Mouse (Mus musculus): ENCODE results near the gene Specc1l. TPM values are rescaled to one million over a fixed set of nuclear protein-coding genes. Genes with fewer than 3 reads are reported as not detected.
A peak's percentile ranks its signal among the peaks of the same experiment; 100 is the strongest.

Specc1l gene
- 33.9 and 34.6 TPM in 2 replicates for polyA plus RNA-seq (2015; fragmentation: Nextera tagmentation; extraction: Ambion mirVana)

GRCm38 (mm10) chr10:75211807-75212645, at the start of gene Specc1l:
Specc1l (plus strand) TSS chr10:75212073.
- Histone ChIP-seq H3K9ac (peak within 1 kb of the TSS; percentile 96), H3K4me1 (replicated peaks) (peaks cover 18% of the 10 kb centered on the region), H3K9me3 (no peaks in the 10 kb centered on the region), H3K4me2 (peak within 1 kb of the TSS; percentile 62), H3K4me3 (peak within 1 kb of the TSS; percentile 81), H3K36me3 (no peaks in the 10 kb centered on the region), H3K27ac (peak within 1 kb of the TSS; percentile 99), H3K27me3 (no peaks in the 10 kb centered on the region)
- 1% methylated on average over 60 of the region's 80 CpGs for WGBS
- ATAC-seq (ENCODE audit: low FRiP score): peak; percentile 98

- no peak for ATAC-seq (ENCODE audit: low FRiP score)
- Histone ChIP-seq H3K36me3 (peaks cover 95% of the 10 kb centered on the region), H3K27ac (no peak overlapping the region), H3K4me1 (replicated peaks) (no peaks in the 10 kb centered on the region), H3K9ac (no peak overlapping the region), H3K27me3 (no peaks in the 10 kb centered on the region), H3K4me3 (no peak overlapping the region), H3K9me3 (no peaks in the 10 kb centered on the region), H3K4me2 (no peak overlapping the region)
- WGBS: 85% methylated on average over 10 of the region's 10 CpGs
Measured at GRCm38 (mm10) chr10:75165825-75166481, 45.9 kb upstream of the Specc1l start.

GRCm38 (mm10) chr10:75166601-75167000, 45.3 kb upstream of the Specc1l start:
- H3K4me1 ChIP-seq (replicated peaks): no peaks in the 10 kb centered on the region
- H3K9ac ChIP-seq: no peak overlapping the region
- no peak overlapping the region for H3K4me2 ChIP-seq
- no peaks in the 10 kb centered on the region for H3K27me3 ChIP-seq
- no peak overlapping the region for H3K4me3 ChIP-seq
- no peaks in the 10 kb centered on the region for H3K9me3 ChIP-seq
- H3K36me3 ChIP-seq: peaks cover 97% of the 10 kb centered on the region
- no peak for ATAC-seq (ENCODE audit: low FRiP score)
- H3K27ac ChIP-seq: no peak overlapping the region
- 98% methylated on average over 4 of the region's 4 CpGs for WGBS

GRCm38 (mm10) chr10:75170207-75170850, 41.5 kb upstream of the Specc1l start:
- no peaks in the 10 kb centered on the region for H3K4me1 ChIP-seq (replicated peaks)
- WGBS: 82% methylated on average over 12 of the region's 12 CpGs
- no peak overlapping the region for H3K4me3 ChIP-seq
- H3K4me2 ChIP-seq: no peak overlapping the region
- no peak overlapping the region for H3K9ac ChIP-seq
- no peaks in the 10 kb centered on the region for H3K9me3 ChIP-seq
- H3K27ac ChIP-seq: no peak overlapping the region
- H3K36me3 ChIP-seq: peaks cover 92% of the 10 kb centered on the region
- ATAC-seq (ENCODE audit: low FRiP score): no peak
- H3K27me3 ChIP-seq: no peaks in the 10 kb centered on the region

GRCm38 (mm10) chr10:75173056-75173455, 38.8 kb upstream of the Specc1l start:
- H3K4me3 ChIP-seq: no peak overlapping the region
- no peaks in the 10 kb centered on the region for H3K4me1 ChIP-seq (replicated peaks)
- no peak overlapping the region for H3K9ac ChIP-seq
- peaks cover 95% of the 10 kb centered on the region for H3K36me3 ChIP-seq
- no peak overlapping the region for H3K4me2 ChIP-seq
- no peaks in the 10 kb centered on the region for H3K27me3 ChIP-seq
- H3K9me3 ChIP-seq: no peaks in the 10 kb centered on the region
- peak overlapping the region; percentile 12; the same call in 1 of the 2 replicates for H3K27ac ChIP-seq
- WGBS: 80% methylated on average over 8 of the region's 8 CpGs
- ATAC-seq (ENCODE audit: low FRiP score): no peak

- Histone ChIP-seq H3K27me3 (no peaks in the 10 kb centered on the region), H3K9ac (no peak overlapping the region), H3K27ac (no peak overlapping the region), H3K4me3 (no peak overlapping the region), H3K36me3 (peaks cover 95% of the 10 kb centered on the region), H3K4me1 (replicated peaks) (no peaks in the 10 kb centered on the region), H3K4me2 (no peak overlapping the region), H3K9me3 (no peaks in the 10 kb centered on the region)
- WGBS: 81% methylated on average over 12 of the region's 12 CpGs
- no peak for ATAC-seq (ENCODE audit: low FRiP score)
Measured at GRCm38 (mm10) chr10:75173712-75174111, 38.2 kb upstream of the Specc1l start.

GRCm38 (mm10) chr10:75176494-75176893, 35.4 kb upstream of the Specc1l start:
- Histone ChIP-seq H3K27me3 (no peaks in the 10 kb centered on the region), H3K4me1 (replicated peaks) (no peaks in the 10 kb centered on the region), H3K27ac (no peak overlapping the region), H3K4me3 (no peak overlapping the region), H3K9ac (no peak overlapping the region), H3K9me3 (no peaks in the 10 kb centered on the region), H3K36me3 (peaks cover 95% of the 10 kb centered on the region), H3K4me2 (no peak overlapping the region)
- ATAC-seq (ENCODE audit: low FRiP score): no peak
- WGBS: 84% methylated on average over 8 of the region's 8 CpGs

- ATAC-seq (ENCODE audit: low FRiP score): no peak
- 95% methylated on average over 5 of the region's 5 CpGs for WGBS
- H3K4me3 ChIP-seq: no peak overlapping the region
- peaks cover 99% of the 10 kb centered on the region for H3K36me3 ChIP-seq
- no peaks in the 10 kb centered on the region for H3K27me3 ChIP-seq
- H3K27ac ChIP-seq: no peak overlapping the region
- H3K4me2 ChIP-seq: no peak overlapping the region
- H3K4me1 ChIP-seq (replicated peaks): no peaks in the 10 kb centered on the region
- no peaks in the 10 kb centered on the region for H3K9me3 ChIP-seq
- no peak overlapping the region for H3K9ac ChIP-seq
Measured at GRCm38 (mm10) chr10:75178911-75179310, 33.0 kb upstream of the Specc1l start.

- peak; percentile 33; the same call in 1 of the 2 replicates for ATAC-seq (ENCODE audit: low FRiP score)
- Histone ChIP-seq H3K27ac (peak overlapping the region; percentile 46; the same call in 1 of the 2 replicates), H3K4me3 (no peak overlapping the region), H3K9ac (no peak overlapping the region), H3K4me1 (replicated peaks) (no peaks in the 10 kb centered on the region), H3K9me3 (no peaks in the 10 kb centered on the region), H3K36me3 (peaks cover 85% of the 10 kb centered on the region), H3K4me2 (no peak overlapping the region), H3K27me3 (no peaks in the 10 kb centered on the region)
- WGBS: 42% methylated on average over 14 of the region's 14 CpGs
Measured at GRCm38 (mm10) chr10:75182151-75182774, 29.6 kb upstream of the Specc1l start.

- no peaks in the 10 kb centered on the region for H3K4me1 ChIP-seq (replicated peaks)
- H3K4me3 ChIP-seq: no peak overlapping the region
- no peak overlapping the region for H3K9ac ChIP-seq
- no peaks in the 10 kb centered on the region for H3K9me3 ChIP-seq
- H3K4me2 ChIP-seq: no peak overlapping the region
- peaks cover 60% of the 10 kb centered on the region for H3K36me3 ChIP-seq
- no peaks in the 10 kb centered on the region for H3K27me3 ChIP-seq
- WGBS: 88% methylated on average over 9 of the region's 9 CpGs
- ATAC-seq (ENCODE audit: low FRiP score): no peak
- H3K27ac ChIP-seq: no peak overlapping the region
Measured at GRCm38 (mm10) chr10:75184826-75185225, 27.0 kb upstream of the Specc1l start.

- Histone ChIP-seq H3K9me3 (no peaks in the 10 kb centered on the region), H3K4me3 (no peak overlapping the region), H3K27me3 (no peaks in the 10 kb centered on the region), H3K4me1 (replicated peaks) (no peaks in the 10 kb centered on the region), H3K9ac (no peak overlapping the region), H3K4me2 (no peak overlapping the region), H3K27ac (no peak overlapping the region), H3K36me3 (peaks cover 43% of the 10 kb centered on the region)
- 50% methylated on average over 6 of the region's 6 CpGs for WGBS
- ATAC-seq (ENCODE audit: low FRiP score): no peak
Measured at GRCm38 (mm10) chr10:75186551-75186950, 25.3 kb upstream of the Specc1l start.

Data from hindbrain, embryonic 13.5 days (tissue).